Mouse (Mus musculus) embryonic stem cell, embryonic (primary cell): ENCODE results near the gene Kcnh4.

Experiments
- CTCF ChIA-PET, 4 experiments: fragments of 300-600 bp in 2 of 4; fragments of 350-600 bp in 2 of 4; sonication (Branson Sonifier 250); formaldehyde crosslinking; loops; one replicate each; lab custom pipeline; 2022; ENCODE audit warnings: inconsistent platforms in 2 of 4; lab: Charles Lee
- POLR2A ChIA-PET, 4 experiments: fragments of 300-600 bp in 2 of 4; fragments of 350-600 bp in 2 of 4; sonication (Branson Sonifier 250); formaldehyde crosslinking; loops; one replicate each; lab custom pipeline; 2022; ENCODE audit warnings: antibody characterized with exemption in 4 of 4, inconsistent platforms in 1 of 4; lab: Charles Lee

Kcnh4 gene

DNA sequence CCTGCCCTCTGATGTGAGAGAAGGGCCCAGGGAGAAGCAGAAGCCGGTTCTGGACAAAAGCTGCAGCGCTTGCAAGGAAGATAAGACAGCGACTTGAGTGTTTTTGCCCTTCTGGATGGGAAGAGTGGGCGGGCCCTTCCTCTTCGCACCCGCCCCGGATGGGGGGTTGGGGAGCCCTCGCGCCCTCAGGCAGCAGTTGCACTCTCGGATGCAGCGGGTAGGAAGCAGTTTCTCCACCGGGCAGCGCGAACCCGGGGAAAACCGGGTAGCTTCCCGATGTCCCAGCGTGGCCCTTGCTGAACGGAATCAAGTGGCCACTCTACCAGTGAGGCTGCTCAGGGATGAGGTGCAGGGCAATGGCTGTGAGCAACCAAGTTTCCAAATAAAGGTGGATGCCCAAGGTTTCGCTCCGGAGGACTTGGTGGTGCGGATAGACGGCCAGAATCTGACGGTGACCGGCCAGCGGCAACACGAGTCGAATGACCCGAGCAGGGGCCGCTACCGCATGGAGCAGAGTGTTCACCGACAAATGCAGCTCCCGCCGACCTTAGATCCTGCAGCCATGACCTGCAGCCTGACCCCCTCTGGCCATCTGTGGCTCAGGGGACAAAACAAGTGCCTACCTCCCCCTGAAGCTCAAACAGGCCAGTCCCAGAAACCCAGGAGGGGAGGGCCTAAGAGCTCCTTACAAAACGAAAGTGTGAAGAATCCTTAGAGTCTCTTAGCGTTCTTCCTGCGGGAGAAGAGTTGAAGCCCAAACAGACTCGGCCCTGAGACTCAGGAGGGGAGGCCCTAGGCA, 45.8 kb downstream of the Kcnh4 start, which contains the start of gene Hspb9:
Gene Hspb9, plus strand, starts transcription at position 116 of the 799 bp plus-strand sequence.
- ChIA-PET CTCF (interaction anchor here (0.6 to 3.0 kb wide), 48 partner anchors 8 to 471 kb away, joined by 3 to 25 read pairs (median 4); partner anchors contain the start of genes Rab5c (in 3 of the 4), Kcnh4 (in 2 of the 4), Acly (in 1 of the 4) and Ghdc (in 1 of the 4)), POLR2A (interaction anchor here in 3 of 4 experiments (0.6 to 5.8 kb wide), 55 partner anchors 7 to 394 kb away, joined by 3 to 54 read pairs (median 4); partner anchors contain the start of genes Rab5c (in 3 of the 3), Stat3 (in 3 of the 3), Acly (in 2 of the 3) and Dnajc7 (in 2 of the 3))

- ChIA-PET CTCF (interaction anchor here in 2 of 4 experiments (0.6 to 3.0 kb wide), 9 partner anchors 11 to 270 kb away, joined by 3 to 25 read pairs (median 14); partner anchors contain the start of genes Rab5c (in 2 of the 2) and Kcnh4 (in 1 of the 2)), POLR2A (interaction anchor here (0.6 to 5.8 kb wide), 31 partner anchors 8 to 393 kb away, joined by 3 to 54 read pairs (median 8); partner anchors contain the start of genes Acly (in 2 of the 4), Dnajc7 (in 2 of the 4), Nkiras2 (in 2 of the 4) and Rab5c (in 2 of the 4))
Observed at GRCm38 (mm10) chr11:100713174-100713573, 46.6 kb downstream of the Kcnh4 start.

DNA sequence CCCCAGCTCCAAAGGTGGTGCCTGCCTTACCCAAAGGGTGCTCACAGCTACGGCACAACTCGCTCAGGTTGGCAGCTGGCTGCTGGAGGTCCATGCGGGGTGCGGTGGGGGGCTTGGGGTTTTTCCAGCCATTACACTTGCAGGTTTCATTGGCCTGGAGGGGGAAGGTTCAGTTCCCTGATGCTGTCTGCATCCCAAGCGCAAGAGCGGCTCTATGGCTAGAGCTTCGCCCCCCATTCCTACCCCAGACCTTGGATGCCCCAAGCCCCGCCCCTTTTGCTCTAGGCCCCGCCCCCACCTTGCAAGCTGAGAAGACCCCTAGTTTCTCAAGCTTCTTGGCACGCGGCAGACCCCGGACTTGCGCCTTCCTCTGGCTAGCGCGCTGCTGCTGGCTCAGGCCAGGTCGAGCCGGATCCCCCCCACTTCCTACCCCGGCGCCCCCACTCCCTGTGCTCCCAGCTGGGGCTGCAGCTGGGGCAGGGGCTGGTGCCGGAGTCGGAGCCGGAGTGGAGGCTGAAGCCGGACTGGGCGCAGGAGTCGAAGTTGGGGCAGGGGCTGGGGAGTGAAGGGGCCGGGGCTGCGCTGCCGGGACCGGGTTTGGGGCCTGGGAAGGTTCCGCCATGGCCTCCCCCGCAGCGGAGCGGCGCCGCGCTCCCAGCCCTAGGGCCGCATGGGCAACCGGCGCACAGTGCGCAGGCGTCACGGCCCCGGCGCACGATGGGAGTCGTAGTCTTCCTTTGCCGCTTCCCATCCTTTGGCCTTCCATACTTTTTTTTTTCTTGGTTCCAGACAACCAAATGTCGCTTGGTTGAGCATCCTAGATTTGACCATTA, 47.7 kb downstream of the Kcnh4 start, which contains the start of gene Kat2a:
Gene Kat2a, minus strand, starts transcription at position 683 of the 833 bp plus-strand sequence.
- ChIA-PET POLR2A (interaction anchor here (0.6 to 5.8 kb wide), 54 partner anchors 8 to 1473 kb away, joined by 3 to 54 read pairs (median 4); partner anchors contain the start of genes Rab5c (in 4 of the 4), Acly (in 2 of the 4), Dhx58 (in 2 of the 4) and Cavin1 (in 1 of the 4)), CTCF (interaction anchor here (0.5 to 2.3 kb wide), 30 partner anchors 9 to 437 kb away, joined by 3 to 9 read pairs (median 4); partner anchors contain the start of genes Dnajc7 (in 1 of the 4) and Rab5c (in 1 of the 4))

- ChIA-PET POLR2A (interaction anchor here (0.8 to 4.5 kb wide), 28 partner anchors 8 to 389 kb away, joined by 3 to 29 read pairs (median 5); partner anchors contain the start of genes Rab5c (in 3 of the 4), Acly (in 2 of the 4), Cavin1 (in 1 of the 4) and Dhx58 (in 1 of the 4)), CTCF (interaction anchor here in 3 of 4 experiments (0.5 to 2.3 kb wide), 12 partner anchors 8 to 537 kb away, joined by 3 to 10 read pairs (median 4); partner anchors contain the start of gene Rab5c (in 1 of the 3))
Observed at GRCm38 (mm10) chr11:100710977-100711376, 48.8 kb downstream of the Kcnh4 start.

GRCm38 (mm10) chr11:100710528-100710927, 49.2 kb downstream of the Kcnh4 start:
- ChIA-PET POLR2A (interaction anchor here in 3 of 4 experiments (1.5 to 3.1 kb wide), 6 partner anchors 8 to 229 kb away, joined by 4 to 26 read pairs (median 9); partner anchors contain the start of genes Rab5c (in 3 of the 3) and Stat3 (in 1 of the 3)), CTCF (interaction anchor here (0.5 to 2.3 kb wide), 7 partner anchors 28 to 538 kb away, joined by 3 to 10 read pairs (median 4); no protein-coding TSS in a partner anchor)

- ChIA-PET POLR2A (interaction anchor here in 1 of 4 experiments (0.6 kb wide), 1 partner anchor 152 kb away, joined by 6 read pairs; no protein-coding TSS in a partner anchor), CTCF (no interaction called here)
Observed at GRCm38 (mm10) chr11:100709201-100709810, 50.4 kb downstream of the Kcnh4 start.

- CTCF ChIA-PET: interaction anchor here in 3 of 4 experiments (0.6 to 3.0 kb wide), 7 partner anchors 10 to 376 kb away, joined by 3 to 8 read pairs (median 3); no protein-coding TSS in a partner anchor
- POLR2A ChIA-PET: interaction anchor here in 2 of 4 experiments (0.6 to 1.7 kb wide), 8 partner anchors 9 to 178 kb away, joined by 3 to 8 read pairs (median 3); partner anchors contain the start of genes Acly (in 1 of the 2), Dnajc7 (in 1 of the 2) and Hspb9 (in 1 of the 2)
Observed at GRCm38 (mm10) chr11:100705095-100705747, 54.5 kb downstream of the Kcnh4 start.

DNA sequence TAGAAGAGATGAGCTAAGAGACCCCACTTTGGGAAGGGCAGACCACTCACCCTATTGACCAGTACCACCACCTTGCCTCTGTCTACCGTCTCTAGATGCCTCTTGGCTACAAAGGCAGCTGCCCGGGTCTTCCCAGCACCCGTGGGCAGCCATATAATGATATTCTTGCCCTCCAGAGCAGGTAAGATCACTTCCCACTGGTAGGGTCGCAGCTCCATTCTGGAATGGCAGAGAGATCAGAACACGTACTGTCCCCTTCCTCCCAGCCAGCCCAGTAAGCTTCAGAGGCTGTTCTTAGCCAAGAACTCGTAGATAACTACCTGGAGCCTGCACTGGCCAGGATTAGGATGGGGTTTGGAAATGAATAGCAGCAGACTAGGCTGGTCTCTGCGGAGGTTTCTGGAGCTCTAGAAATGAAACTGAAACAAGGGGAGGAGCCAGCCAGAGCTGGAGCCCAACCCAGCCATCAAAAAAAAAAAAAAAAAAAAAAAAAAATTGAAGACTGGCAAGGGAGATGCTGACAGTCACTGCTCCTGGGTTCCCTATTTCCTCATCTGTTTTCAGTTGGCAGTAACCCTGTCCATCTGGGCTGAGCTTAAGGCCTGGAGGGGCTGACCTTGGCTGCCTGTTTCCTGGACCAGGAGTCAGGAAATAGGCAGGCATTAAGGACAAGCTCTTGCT, 55.8 kb downstream of the Kcnh4 start, which contains the start of gene Dhx58:
Gene Dhx58, minus strand, starts transcription at position 421 of the 681 bp plus-strand sequence.
- CTCF ChIA-PET: interaction anchor here (0.5 to 3.0 kb wide), 15 partner anchors 9 to 1867 kb away, joined by 3 to 13 read pairs (median 4); partner anchors contain the start of gene Acly (in 1 of the 4)
- POLR2A ChIA-PET: interaction anchor here (0.6 to 3.7 kb wide), 24 partner anchors 8 to 807 kb away, joined by 3 to 26 read pairs (median 4); partner anchors contain the start of genes Kat2a (in 2 of the 4), Dnajc7 (in 1 of the 4), Hspb9 (in 1 of the 4) and Nkiras2 (in 1 of the 4)

DNA sequence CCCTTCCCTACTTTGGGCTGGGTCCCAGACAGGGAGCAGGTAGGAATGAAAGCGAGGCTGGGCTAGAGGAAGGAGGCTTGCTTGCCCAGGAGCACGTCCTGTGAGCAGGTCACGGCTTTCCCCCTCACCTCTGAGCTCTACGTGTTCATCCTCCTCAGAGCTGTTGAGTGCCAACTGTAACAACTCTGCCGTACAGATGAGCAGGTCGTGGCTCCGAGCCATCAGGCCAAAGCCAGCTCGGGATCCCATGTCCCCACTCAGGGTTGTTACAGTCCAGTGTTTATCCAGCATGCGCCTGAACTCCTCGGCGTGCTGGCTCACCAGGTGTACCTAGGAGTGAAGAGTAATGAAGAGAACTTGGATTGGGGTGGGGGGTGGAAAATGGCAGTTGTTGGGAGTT, 56.4 kb downstream of the Kcnh4 start:
- POLR2A ChIA-PET: interaction anchor here (0.6 to 3.7 kb wide), 16 partner anchors 8 to 807 kb away, joined by 3 to 26 read pairs (median 4); partner anchors contain the start of genes Kat2a (in 2 of the 4), Hspb9 (in 1 of the 4), Nkiras2 (in 1 of the 4) and Rab5c (in 1 of the 4)

DNA sequence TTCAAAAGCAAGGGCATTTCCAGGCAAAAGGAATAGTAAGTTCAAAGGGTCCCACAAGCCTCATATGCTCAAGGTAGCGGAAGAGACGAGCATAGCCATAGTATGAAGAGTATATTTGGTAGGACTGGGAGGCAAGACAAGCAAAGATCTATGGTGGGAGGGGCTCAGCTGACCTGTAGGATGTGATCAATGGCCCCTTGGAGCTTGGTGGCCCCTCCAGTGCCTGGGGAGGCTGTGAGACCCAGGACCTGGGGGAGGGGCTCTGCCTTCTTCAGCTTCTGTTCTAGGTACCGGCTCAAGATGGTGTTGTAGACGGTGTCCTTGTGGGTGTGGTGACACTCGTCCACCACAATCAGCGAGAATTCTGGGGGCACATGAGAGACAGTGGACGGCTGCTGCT, 56.8 kb downstream of the Kcnh4 start:
- CTCF ChIA-PET: interaction anchor here (0.6 to 3.0 kb wide), 11 partner anchors 8 to 254 kb away, joined by 3 to 13 read pairs (median 7); partner anchors contain the start of gene Acly (in 1 of the 4)
- POLR2A ChIA-PET: interaction anchor here (0.6 to 3.7 kb wide), 15 partner anchors 9 to 806 kb away, joined by 3 to 26 read pairs (median 4); partner anchors contain the start of genes Kat2a (in 2 of the 4), Hspb9 (in 1 of the 4), Nkiras2 (in 1 of the 4) and Rab5c (in 1 of the 4)

More for the DNA sequence above, 56.4 kb downstream of the Kcnh4 start:
- CTCF ChIA-PET: interaction anchor here in 3 of 4 experiments (0.5 to 3.0 kb wide), 11 partner anchors 8 to 254 kb away, joined by 3 to 13 read pairs (median 7); partner anchors contain the start of gene Acly (in 1 of the 3)

GRCm38 (mm10) chr11:100702081-100702851, 57.5 kb downstream of the Kcnh4 start:
- CTCF ChIA-PET: interaction anchor here (0.6 to 5.3 kb wide), 14 partner anchors 8 to 255 kb away, joined by 3 to 14 read pairs (median 4); partner anchors contain the start of gene Hspb9 (in 1 of the 4)
- POLR2A ChIA-PET: interaction anchor here in 2 of 4 experiments (1.0 to 3.7 kb wide), 10 partner anchors 9 to 230 kb away, joined by 3 to 26 read pairs (median 4); partner anchors contain the start of genes Kat2a (in 2 of the 2), Klhl11 (in 1 of the 2) and Zfp385c (in 1 of the 2)

DNA sequence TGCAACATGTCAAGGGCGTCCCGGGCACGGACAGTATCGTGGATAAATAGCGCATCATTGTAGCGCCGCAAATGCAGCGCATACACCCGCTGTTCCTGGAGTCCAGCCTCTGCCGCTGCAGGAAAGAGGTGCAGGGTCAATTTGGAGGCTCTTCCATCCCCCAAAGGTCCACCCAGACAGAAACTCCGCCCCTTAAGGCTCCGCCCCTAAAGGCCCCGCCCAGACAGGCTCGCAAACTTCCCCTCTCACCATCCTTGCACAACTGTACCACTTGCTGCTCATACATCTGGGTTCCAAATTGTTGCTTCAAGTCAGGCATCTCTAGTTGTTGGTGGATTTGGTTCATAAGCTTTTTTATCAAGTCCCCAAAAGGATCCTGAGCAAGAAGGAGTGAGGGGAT, 58.4 kb downstream of the Kcnh4 start:
- ChIA-PET POLR2A (interaction anchor here in 2 of 4 experiments (0.6 to 3.7 kb wide), 7 partner anchors 9 to 73 kb away, joined by 3 to 26 read pairs (median 3); partner anchors contain the start of genes Kat2a (in 1 of the 2) and Zfp385c (in 1 of the 2)), CTCF (interaction anchor here in 3 of 4 experiments (0.5 to 5.3 kb wide), 6 partner anchors 13 to 121 kb away, joined by 3 to 14 read pairs (median 4); partner anchors contain the start of gene Hspb9 (in 1 of the 3))

GRCm38 (mm10) chr11:100700710-100701109, 59.0 kb downstream of the Kcnh4 start:
- CTCF ChIA-PET: interaction anchor here in 3 of 4 experiments (0.5 to 5.3 kb wide), 7 partner anchors 14 to 339 kb away, joined by 3 to 18 read pairs (median 5); partner anchors contain the start of gene Hspb9 (in 1 of the 3)

More at GRCm38 (mm10) chr11:100700710-100701109, 59.0 kb downstream of the Kcnh4 start:
- POLR2A ChIA-PET: interaction anchor here in 2 of 4 experiments (0.6 to 3.7 kb wide), 6 partner anchors 8 to 72 kb away, joined by 3 to 26 read pairs (median 3); partner anchors contain the start of genes Kat2a (in 1 of the 2) and Zfp385c (in 1 of the 2)
